Mouse (Mus musculus): ENCODE measurements around the gene Pak4. TPM values are rescaled to one million over a fixed set of nuclear protein-coding genes. Genes with fewer than 3 reads are reported as not detected.
"Not testable (repeated sequence)": the region's sequence is repeated elsewhere in the genome, so short reads cannot be mapped to it uniquely, and the experiment has no call there.

Pak4 gene
- total RNA-seq, 1 experiment from 2014 or later, result 7.5 TPM

DNA sequence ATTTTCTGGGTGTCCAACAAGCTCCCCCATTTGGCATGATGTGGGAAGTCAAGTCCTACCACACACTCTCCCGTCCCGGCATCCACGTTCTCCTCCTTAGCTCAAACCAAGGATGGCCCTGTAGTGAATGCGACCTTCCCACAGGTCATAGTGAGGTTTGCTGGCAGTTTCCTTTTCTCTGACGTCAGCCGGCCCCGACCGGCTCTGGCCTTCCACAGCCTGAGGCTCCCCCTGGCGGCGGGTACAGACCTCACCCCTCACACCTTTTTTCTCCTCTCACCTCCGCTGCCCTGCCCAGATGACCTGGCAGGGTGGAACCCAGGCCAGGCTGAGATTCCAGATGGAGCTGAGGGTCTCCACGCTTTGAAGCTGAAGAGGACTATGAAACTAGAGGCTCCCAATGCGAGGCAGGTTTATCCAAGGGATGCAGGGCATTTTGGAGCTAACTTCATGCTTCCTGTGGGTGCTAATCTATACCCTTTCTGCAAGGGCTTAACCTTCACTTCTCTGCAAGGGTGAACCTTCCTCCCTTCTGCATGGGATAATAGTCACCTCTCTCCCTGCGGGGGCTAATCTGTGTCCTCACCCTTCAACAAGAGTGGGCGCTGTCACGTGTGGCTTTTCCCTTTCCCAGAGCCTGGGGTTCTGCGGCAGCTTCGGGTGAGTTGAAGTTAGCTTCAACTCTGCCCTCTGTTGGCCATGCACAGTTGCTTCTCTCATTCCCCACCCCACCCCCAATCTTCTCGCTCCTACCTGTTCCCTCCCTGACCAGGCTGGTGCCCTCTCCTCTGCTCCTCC, 69.9 kb downstream of the Pak4 start:
- peak; percentile 95 for ATAC-seq (replicated peaks; ENCODE audit: low read depth, poor library complexity, severe bottlenecking)

DNA sequence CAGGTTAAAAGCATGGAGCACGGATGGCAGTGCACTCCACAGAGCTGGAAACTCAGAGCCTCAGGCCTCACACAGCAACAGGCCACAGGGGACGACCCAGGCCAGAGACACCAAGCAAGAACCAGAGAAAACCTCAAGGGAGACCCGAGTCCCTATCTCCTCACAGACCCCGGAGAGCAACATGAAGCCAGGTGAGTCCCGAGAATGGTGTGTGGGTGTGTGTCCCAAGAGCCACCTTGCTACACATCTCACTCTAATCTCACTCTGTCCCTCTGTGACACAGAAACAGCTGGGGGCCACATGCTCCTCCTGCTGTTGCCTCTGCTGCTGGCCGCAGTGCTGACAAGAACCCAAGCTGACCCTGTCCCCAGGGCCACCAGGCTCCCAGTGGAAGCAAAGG, 75.4 kb downstream of the Pak4 start, which contains the start of gene Ifnl3:
Ifnl3 (plus strand) TSS at position 301 of the 400 bp plus-strand sequence.
- not testable (repeated sequence) for ATAC-seq (replicated peaks; ENCODE audit: low read depth, poor library complexity, severe bottlenecking)

DNA sequence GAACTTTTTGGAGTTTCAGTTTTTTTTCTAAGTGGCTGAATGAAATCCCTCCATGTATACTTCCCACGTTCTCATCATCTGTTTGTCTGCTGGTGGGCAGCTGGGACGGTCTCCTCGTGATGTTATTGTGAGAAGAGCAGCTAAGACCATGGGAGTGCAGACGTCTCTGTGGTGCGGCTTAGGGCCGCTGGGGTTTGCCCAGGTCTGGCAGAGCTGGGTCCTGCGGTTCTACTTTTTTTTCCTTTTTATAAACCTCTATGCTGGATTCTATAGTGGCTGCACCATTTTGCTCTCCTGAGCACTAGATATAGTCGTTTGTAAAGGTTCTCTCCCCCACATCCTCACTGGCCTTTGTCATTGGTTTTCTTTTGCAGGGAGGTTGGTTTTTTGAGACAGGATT, 86.5 kb downstream of the Pak4 start:
- ATAC-seq (replicated peaks; ENCODE audit: low read depth, poor library complexity, severe bottlenecking), result no peak

DNA sequence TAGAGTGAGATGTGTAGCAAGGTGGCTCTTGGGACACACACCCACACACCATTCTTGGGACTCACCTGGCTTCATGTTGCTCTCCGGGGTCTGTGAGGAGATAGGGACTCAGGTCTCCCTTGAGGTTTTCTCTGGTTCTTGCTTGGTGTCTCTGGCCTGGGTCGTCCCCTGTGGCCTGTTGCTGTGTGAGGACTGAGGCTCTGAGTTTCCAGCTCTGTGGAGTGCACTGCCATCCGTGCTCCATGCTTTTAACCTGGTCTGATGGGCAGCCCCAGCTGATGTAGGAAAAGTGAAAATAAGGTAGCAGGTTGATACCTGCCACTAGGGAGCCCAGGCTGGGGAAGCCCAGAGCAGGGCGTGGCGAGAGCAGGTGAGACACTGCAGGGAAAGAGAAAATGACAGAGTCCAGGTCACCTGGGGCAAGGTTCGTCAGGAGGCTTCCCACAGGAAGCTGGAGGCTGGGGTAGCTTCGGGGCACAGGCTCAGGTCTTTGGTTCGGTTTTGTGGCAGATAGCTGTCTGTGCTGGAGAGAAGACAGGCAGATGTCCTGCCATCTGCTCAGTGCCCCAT, 87.5 kb downstream of the Pak4 start, which contains the start of gene Ifnl2:
Ifnl2 (minus strand) TSS at position 51 of the 570 bp plus-strand sequence.
- not testable (repeated sequence) for ATAC-seq (replicated peaks; ENCODE audit: low read depth, poor library complexity, severe bottlenecking)

DNA sequence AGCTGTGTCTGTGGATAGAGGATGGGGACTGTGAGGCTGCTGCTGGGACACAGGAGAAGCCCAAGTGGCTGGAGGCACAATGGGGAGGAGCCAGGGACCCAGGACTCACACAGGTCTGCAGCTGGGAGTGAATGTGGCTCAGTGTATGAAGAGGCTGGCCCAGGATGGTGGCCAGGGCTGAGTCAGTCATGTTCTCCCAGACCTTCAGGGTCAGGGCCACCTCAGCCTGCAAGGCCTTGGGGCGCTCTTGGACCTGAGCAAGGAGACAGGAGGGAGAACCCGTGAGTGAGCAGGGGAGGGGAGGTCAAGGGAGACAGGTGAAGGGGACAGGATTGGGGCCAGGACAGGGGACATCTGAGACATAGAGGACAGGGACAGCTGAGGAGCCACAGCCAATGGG, 88.9 kb downstream of the Pak4 start:
- ATAC-seq (replicated peaks; ENCODE audit: low read depth, poor library complexity, severe bottlenecking), result not testable (repeated sequence)

Other genes with a start within 250 kb of the Pak4 start
- 960 and 1,032 TPM in 2 replicates for gene Rps16, start 247.5 kb downstream of the Pak4 start, total RNA-seq (2017)
- gene Plekhg2, start 225.6 kb downstream of the Pak4 start, total RNA-seq (2017), result 2.1 and 3.9 TPM in 2 replicates
- gene Zfp36, start 217.9 kb downstream of the Pak4 start, total RNA-seq (2017), result 82.7 and 90.0 TPM in 2 replicates
- gene Med29, start 205.5 kb downstream of the Pak4 start, total RNA-seq (2017), result 16.6 and 21.3 TPM in 2 replicates
- gene Paf1, start 205.2 kb downstream of the Pak4 start, total RNA-seq (2017), result 149 and 190 TPM in 2 replicates
- gene Gmfg, start 160.7 kb downstream of the Pak4 start, total RNA-seq (2017), result 583 and 663 TPM in 2 replicates
- 2.1 and 2.9 TPM in 2 replicates for gene Lrfn1, start 146.2 kb downstream of the Pak4 start, total RNA-seq (2017)
- gene Ifnl2, start 87.7 kb downstream of the Pak4 start, total RNA-seq (2017), result not detected in 2 replicates
- gene Ifnl3, start 75.3 kb downstream of the Pak4 start, total RNA-seq (2017), result not detected in 2 replicates
- gene Sycn, start 57.3 kb downstream of the Pak4 start, total RNA-seq (2017), result not detected in 2 replicates
- gene Nccrp1, start 50.9 kb downstream of the Pak4 start, total RNA-seq (2017), result 0.09 TPM in 1 of 2 replicates, not detected in the other
- 4.6 and 5.4 TPM in 2 replicates for gene Samd4b, start within 50 bp of the Pak4 start, total RNA-seq (2017)
- not detected in 2 replicates for gene Acp7, start 33.1 kb upstream of the Pak4 start, total RNA-seq (2017)
- not detected in 2 replicates for gene Fbxo27, start 94.7 kb upstream of the Pak4 start, total RNA-seq (2017)
- 2.1 and 4.1 TPM in 2 replicates for gene Fbxo17, start 118.6 kb upstream of the Pak4 start, total RNA-seq (2017)
- 37.4 and 42.2 TPM in 2 replicates for gene Mrps12, start 143.6 kb upstream of the Pak4 start, total RNA-seq (2017)
- gene Sars2, start 143.8 kb upstream of the Pak4 start, total RNA-seq (2017), result 8.7 and 14.2 TPM in 2 replicates
- gene Ccer2, start 158.0 kb upstream of the Pak4 start, total RNA-seq (2017), result not detected in 2 replicates
- 24.5 and 24.9 TPM in 2 replicates for gene Sirt2, start 168.6 kb upstream of the Pak4 start, total RNA-seq (2017)
- 11.3 and 11.6 TPM in 2 replicates for gene Nfkbib, start 169.3 kb upstream of the Pak4 start, total RNA-seq (2017)
- gene Rinl, start 190.8 kb upstream of the Pak4 start, total RNA-seq (2017), result 23.4 and 35.6 TPM in 2 replicates
- 340 and 385 TPM in 2 replicates for gene Hnrnpl, start 210.4 kb upstream of the Pak4 start, total RNA-seq (2017)
- gene Ech1, start 227.0 kb upstream of the Pak4 start, total RNA-seq (2017), result 94.7 and 95.7 TPM in 2 replicates
- gene Lgals4, start 235.7 kb upstream of the Pak4 start, total RNA-seq (2017), result 3.9 and 4.1 TPM in 2 replicates

Measured in common myeloid progenitor, adult 5-6 weeks (primary cell).